9 mouse cellular contexts compared by ENCODE assay signal in genomic region chr4:138318509-138319266, GRCm38 (mm10). TPM values are rescaled to one million over a fixed set of nuclear protein-coding genes. Genes with fewer than 3 reads are reported as not detected.
DNase-seq lines count a peak whose midpoint lies in the region; ATAC-seq and TF ChIP-seq lines count a peak whose summit lies in the region.
"Had no signal": no experiment of that assay in that cellular context is flagged by ENCODE, and none has a peak within 500 bp of the region (broad histone marks: within the 10 kb centered on the region; RNA-seq: fewer than 3 reads in every experiment).

No protein-coding gene starts in this region.

- TF ChIP-seq POLR2A in spleen, adult 2 months (IDR thresholded peaks at IDR 0.05; ENCODE audit: low read depth, low read length) = no peak

- H3K9ac ChIP-seq in heart, embryonic 11.5 days (ENCODE audit: low read depth, low read length) = no peak overlapping the region
- H3K9ac ChIP-seq: stomach, embryonic 15.5 days had no signal

- peak overlapping the region; percentile 17; the same call in 1 of the 2 replicates for H3K4me3 ChIP-seq in E14TG2a.4 (replicated peaks; ENCODE audit: low read length)
- no peak overlapping the region for H3K4me3 ChIP-seq in heart, embryonic 11.5 days (ENCODE audit: low read depth, low read length)
- no peak overlapping the region for H3K4me3 ChIP-seq in spleen, adult 2 months (ENCODE audit: extremely low read depth, insufficient read depth, insufficient read length)
- H3K4me3 ChIP-seq: stomach, embryonic 15.5 days had no signal

- 54% methylated on average over 6 of the region's 6 CpGs for WGBS in heart, embryonic 11.5 days (ENCODE audit: insufficient replicate concordance)
- 67% methylated on average over 6 of the region's 6 CpGs for WGBS in spleen, adult 2 months

- H3K27me3 ChIP-seq in E14TG2a.4 (ENCODE audit: insufficient read depth, low read length) = no peaks in the 10 kb centered on the region
- no peaks in the 10 kb centered on the region; the same call in 1 of the 2 replicates for H3K27me3 ChIP-seq in heart, embryonic 11.5 days (ENCODE audit: control insufficient read depth, insufficient read depth, low read length)
- no peaks in the 10 kb centered on the region for H3K27me3 ChIP-seq in spleen, adult 2 months (ENCODE audit: control insufficient read depth, insufficient read depth, low read length)
- H3K27me3 ChIP-seq: stomach, embryonic 15.5 days had no signal

- peaks cover 19% of the 10 kb centered on the region for H3K36me3 ChIP-seq in E14TG2a.4 (ENCODE audit: insufficient read depth, low read length)
- peaks cover 15% of the 10 kb centered on the region for H3K36me3 ChIP-seq in heart, embryonic 11.5 days (ENCODE audit: control insufficient read depth, insufficient read depth, low read length)
- peaks cover 15% of the 10 kb centered on the region; the same call in 1 of the 2 replicates for H3K36me3 ChIP-seq in spleen, adult 2 months (ENCODE audit: control insufficient read depth, insufficient read depth, low read length)

- peaks cover 72% of the 10 kb centered on the region for H3K4me1 ChIP-seq in E14TG2a.4 (replicated peaks; ENCODE audit: low read depth, low read length)
- H3K4me1 ChIP-seq in heart, embryonic 11.5 days (ENCODE audit: control insufficient read depth, insufficient read depth, low read length) = peaks cover 15% of the 10 kb centered on the region
- no peaks in the 10 kb centered on the region for H3K4me1 ChIP-seq in spleen, adult 2 months (ENCODE audit: control insufficient read depth, insufficient read depth, insufficient read length)

- 0 out of 2 replicates have a peak, but pooled peaks have one; percentile 27 for ATAC-seq in heart, embryonic 11.5 days (replicated peaks; ENCODE audit: insufficient number of reproducible peaks, low FRiP score, low TSS enrichment)
- peak; percentile 76 for ATAC-seq in megakaryocyte progenitor cell, adult 5-6 weeks (replicated peaks; ENCODE audit: poor library complexity)

- peak; percentile 53 for DNase-seq in gastrocnemius, adult 18-20 months (ENCODE audit: low spot score)
- DNase-seq in gastrocnemius, adult 8-10 months (ENCODE audit: low spot score in 2 of 2) = no peak
- peak; percentile 80 to 86 for DNase-seq in cerebellum, postnatal 10 days
- peak; percentile 27 to 82 for DNase-seq in kidney, postnatal 36 days
- DNase-seq in spleen, adult 2 months (ENCODE audit: low read depth in 1 of 2, low spot score in 2 of 2) = peak in 1 of 2 experiments; percentile 45

- H3K27ac ChIP-seq in heart, embryonic 11.5 days (ENCODE audit: low read depth, low read length) = no peak overlapping the region
- H3K27ac ChIP-seq in spleen, adult 2 months (ENCODE audit: insufficient read depth, low read length) = no peak overlapping the region
- H3K27ac ChIP-seq: stomach, embryonic 15.5 days had no signal

- H3K9me3 ChIP-seq in E14TG2a.4 (ENCODE audit: low read length) = no peaks in the 10 kb centered on the region
- no peaks in the 10 kb centered on the region; the same call in 1 of the 2 replicates for H3K9me3 ChIP-seq in heart, embryonic 11.5 days (replicated peaks; ENCODE audit: control insufficient read depth, low read length)
- H3K9me3 ChIP-seq: stomach, embryonic 15.5 days had no signal

- peak; percentile 74 for TF ChIP-seq CTCF in E14TG2a.4 (conservative IDR thresholded peaks at IDR 0.05; ENCODE audit: low read length)
- peak; percentile 78; the same call in 1 of the 2 replicates for TF ChIP-seq CTCF in spleen, adult 2 months (IDR thresholded peaks at IDR 0.05; ENCODE audit: extremely low read depth, insufficient read depth, insufficient read length, insufficient replicate concordance)

- no peak overlapping the region for H3K4me2 ChIP-seq in heart, embryonic 11.5 days
- H3K4me2 ChIP-seq: stomach, embryonic 15.5 days had no signal

RNA-seq across cellular contexts. Expression of gene Pink1, which starts 7.4 kb away (rescaled TPM):
- 100 to 1,000 TPM; 737 to 833 TPM for total RNA-seq in gastrocnemius, adult 18-20 months (2021)
- 100 to 1,000 TPM; 762 to 861 (median 819) TPM for total RNA-seq in gastrocnemius, adult 8-10 months (2022)
- 22.9 and 30.9 TPM in 2 replicates for polyA plus RNA-seq in heart, embryonic 11.5 days (2014; fragmentation: Nextera tagmentation; extraction: Ambion mirVana)
- total RNA-seq in megakaryocyte progenitor cell, adult 5-6 weeks (2015) = 20.1 and 20.4 TPM in 2 replicates
- 24.7 and 29.6 TPM in 2 replicates for total RNA-seq in megakaryocyte progenitor cell, adult 5-6 weeks (2017)
- 48.1 and 52.7 TPM in 2 replicates for polyA plus RNA-seq in spleen, adult 2 months (2012; rRNA removed)

RNA-seq across cellular contexts. Expression of gene Ddost, which starts 14.2 kb away (rescaled TPM):
- total RNA-seq in gastrocnemius, adult 18-20 months (2021) = 10 to 100 TPM; 29.5 to 34.0 TPM
- total RNA-seq in gastrocnemius, adult 8-10 months (2022) = 10 to 100 TPM; 29.7 to 35.8 (median 32.2) TPM
- polyA plus RNA-seq in heart, embryonic 11.5 days (2014; fragmentation: Nextera tagmentation; extraction: Ambion mirVana) = 269 and 310 TPM in 2 replicates
- 303 and 328 TPM in 2 replicates for total RNA-seq in megakaryocyte progenitor cell, adult 5-6 weeks (2015)
- 225 and 240 TPM in 2 replicates for total RNA-seq in megakaryocyte progenitor cell, adult 5-6 weeks (2017)
- polyA plus RNA-seq in spleen, adult 2 months (2012; rRNA removed) = 106 and 138 TPM in 2 replicates

RNA-seq across cellular contexts. Expression of gene Cda, which starts 49.1 kb away (rescaled TPM):
- 1 to 10 TPM in 1 of 2 experiments, under 1 TPM in 1; 0.57 to 1.1 TPM for total RNA-seq in gastrocnemius, adult 18-20 months (2021)
- total RNA-seq in gastrocnemius, adult 8-10 months (2022) = under 1 TPM in 2 of 4 experiments, not detected in 2; 0.59 to 0.63 TPM
- polyA plus RNA-seq in heart, embryonic 11.5 days (2014; fragmentation: Nextera tagmentation; extraction: Ambion mirVana) = 6.9 and 7.6 TPM in 2 replicates
- 0.39 TPM in 1 of 2 replicates, not detected in the other for total RNA-seq in megakaryocyte progenitor cell, adult 5-6 weeks (2015)
- total RNA-seq in megakaryocyte progenitor cell, adult 5-6 weeks (2017) = not detected in 2 replicates
- polyA plus RNA-seq in spleen, adult 2 months (2012; rRNA removed) = 0.33 TPM in 1 of 2 replicates, not detected in the other

Comparison
In these comparisons a context has a peak if more than half of its experiments do, and no peak if none do; other contexts are left out.
1. DNase-seq: peak in gastrocnemius, adult 18-20 months (single experiment), cerebellum, postnatal 10 days (2 of 2) and kidney, postnatal 36 days (2 of 2); none in gastrocnemius, adult 8-10 months (0 of 2).
2. RNA of gene Pink1, which starts 7.4 kb away (total RNA-seq): 737 to 833 TPM in gastrocnemius, adult 18-20 months and 762 to 861 TPM in gastrocnemius, adult 8-10 months; 20.1 to 29.6 TPM in megakaryocyte progenitor cell, adult 5-6 weeks; every median in the first group is over 10 times any median in the second.
3. RNA of gene Ddost, which starts 14.2 kb away (total RNA-seq): 225 to 328 TPM in megakaryocyte progenitor cell, adult 5-6 weeks; 29.7 to 35.8 TPM in gastrocnemius, adult 8-10 months and 29.5 to 34.0 TPM in gastrocnemius, adult 18-20 months; every median in the first group is over 4 times any median in the second.